ENCODE assay signal across 22 mouse cellular contexts in genomic region chr6:15644311-15644710, GRCm38 (mm10).
A peak's percentile ranks its signal among the peaks of the same experiment; 100 is the strongest.
DNase-seq lines count a peak whose midpoint lies in the region; ATAC-seq and TF ChIP-seq lines count a peak whose summit lies in the region.
"Had no signal": no experiment of that assay in that cellular context is flagged by ENCODE, and none has a peak within 500 bp of the region (broad histone marks: within the 10 kb centered on the region; RNA-seq: fewer than 3 reads in every experiment).

No protein-coding gene starts in this region.

- no peaks in the 10 kb centered on the region for H3K36me3 ChIP-seq in CH12.LX (replicated peaks in 1 of 2; ENCODE audit: control insufficient read depth in 1 of 2, insufficient read depth in 1 of 2, low read length in 1 of 2)
- H3K36me3 ChIP-seq in hindbrain, embryonic 16.5 days (ENCODE audit: control insufficient read depth, insufficient read depth, low read length) = no peaks in the 10 kb centered on the region
- H3K36me3 ChIP-seq: G1E had no signal

- dilution Hi-C loops in CH12.LX (cut with MboI; ENCODE audit: extremely low pct_ligation_motif_present, extremely low pct_unique_long_range_greater_than_20kb, low sequenced_read_pairs) = no loop called here

- DNase-seq in CH12.LX (ENCODE audit: extremely low read depth) (no peak), ZHBTc4 (ENCODE audit: low read depth, low spot score) (peak; percentile 4)
- no peak for DNase-seq in heart, postnatal 36 days
- DNase-seq in kidney, postnatal 10 days = no peak
- DNase-seq: adrenal gland, adult 2 months; adrenal gland, adult 8-10 months; adrenal gland, postnatal 10 days; adrenal gland, postnatal 14 days; adrenal gland, postnatal 25 days; adrenal gland, postnatal 36 days; B cell, adult 2 months; cerebellum, adult 11 months; cerebellum, adult 11-12 months; cerebellum, adult 18-20 months; cerebellum, adult 2 months; cerebellum, adult 8-10 months had no signal

- H3K79me2 ChIP-seq in CH12.LX (replicated peaks; ENCODE audit: control insufficient read depth, extremely low read depth, insufficient read depth, poor library complexity, severe bottlenecking) = no peaks in the 10 kb centered on the region

- no peak overlapping the region for H3K4me3 ChIP-seq in CH12.LX (replicated peaks in 1 of 3; ENCODE audit: low read depth in 2 of 3, low read length in 2 of 3, poor library complexity in 1 of 3)
- H3K4me3 ChIP-seq in hindbrain, embryonic 16.5 days (ENCODE audit: low read length) = no peak overlapping the region

- TF ChIP-seq EP300 in CH12.LX (IDR thresholded peaks at IDR 0.05; ENCODE audit: low read length) = peak; percentile 74; the same call in 1 of the 2 replicates

- no peak overlapping the region for H3K9ac ChIP-seq in CH12.LX (ENCODE audit: insufficient read depth, low read depth)
- no peak overlapping the region for H3K9ac ChIP-seq in hindbrain, embryonic 16.5 days (ENCODE audit: low read depth, low read length)

- peaks cover 0 to 6% of the 10 kb centered on the region in 2 experiments; a peak in 1 of 4 replicates for H3K4me1 ChIP-seq in CH12.LX (ENCODE audit: control insufficient read depth in 1 of 2, insufficient read depth in 2 of 2)
- no peaks in the 10 kb centered on the region for H3K4me1 ChIP-seq in hindbrain, embryonic 16.5 days (ENCODE audit: control insufficient read depth, insufficient read depth, low read depth, low read length)

- in situ Hi-C loops in CH12.LX (cut with MboI; ENCODE audit: low pct_ligation_motif_present, low pct_unique_long_range_greater_than_20kb, low sequenced_read_pairs) = no loop called here

- no peak for TF ChIP-seq RAD21 in CH12.LX (IDR thresholded peaks at IDR 0.05; ENCODE audit: low read depth, low read length)

- no peak overlapping the region for H3K4me2 ChIP-seq in CH12.LX (ENCODE audit: insufficient read depth, low read depth, poor library complexity, severe bottlenecking)
- H3K4me2 ChIP-seq in hindbrain, embryonic 16.5 days (ENCODE audit: low read length) = no peak overlapping the region

- H3K27ac ChIP-seq in CH12.LX (ENCODE audit: insufficient read depth, low read depth) = no peak overlapping the region
- no peak overlapping the region for H3K27ac ChIP-seq in hindbrain, embryonic 16.5 days (ENCODE audit: low read depth, low read length)

- H3K27me3 ChIP-seq in CH12.LX (replicated peaks) = no peaks in the 10 kb centered on the region
- no peaks in the 10 kb centered on the region for H3K27me3 ChIP-seq in hindbrain, embryonic 16.5 days (replicated peaks; ENCODE audit: control insufficient read depth, insufficient read depth, low read length)
- H3K27me3 ChIP-seq: Patski had no signal

- no peak for TF ChIP-seq POLR2A in CH12.LX (IDR thresholded peaks at IDR 0.05; ENCODE audit: low read depth, low read length)

- ATAC-seq in inflammation-experienced regulatory T-cells, adult 6 months = peak; percentile 8
- ATAC-seq in hindbrain, embryonic 16.5 days = no peak
- ATAC-seq: activated CD4-positive, CD25-positive, alpha-beta regulatory T cell, adult 4 months; CD4-positive, CD25-positive, alpha-beta regulatory T cell, adult 4 months; Patski had no signal

- H3K9me3 ChIP-seq in CH12.LX (replicated peaks; ENCODE audit: low read length) = peaks cover 1% of the 10 kb centered on the region
- no peaks in the 10 kb centered on the region for H3K9me3 ChIP-seq in hindbrain, embryonic 16.5 days (ENCODE audit: control insufficient read depth, low read length)
- H3K9me3 ChIP-seq: G1E had no signal

- no peak for TF ChIP-seq CTCF in CH12.LX (conservative IDR thresholded peaks at IDR 0.05 in 1 of 2, IDR thresholded peaks at IDR 0.05 in 1 of 2; ENCODE audit: low read depth in 2 of 2, low read length in 2 of 2)

- intact Hi-C loops in heart, postnatal 36 days (cut with DNase I) = no loop called here

TF ChIP-seq in CH12.LX, 34 proteins besides CTCF, POLR2A, EP300 and RAD21:
- TF ChIP-seq JUND (conservative IDR thresholded peaks at IDR 0.05; ENCODE audit: low read depth, low read length) (peak; percentile 75), JUN (IDR thresholded peaks at IDR 0.05; ENCODE audit: insufficient read depth, low read depth, low read length) (peak; percentile 49), MEF2A (IDR thresholded peaks at IDR 0.05; ENCODE audit: borderline replicate concordance, low read depth, low read length) (peak; percentile 28; the same call in 1 of the 2 replicates), IRF4 (IDR thresholded peaks at IDR 0.05; ENCODE audit: low read depth, low read length) (peak; percentile 84), TCF12 (IDR thresholded peaks at IDR 0.05; ENCODE audit: low read depth, low read length) (no peak), MAFK (IDR thresholded peaks at IDR 0.05; ENCODE audit: insufficient replicate concordance, low read length) (peak; percentile 68), E2F4 (IDR thresholded peaks at IDR 0.05; ENCODE audit: insufficient replicate concordance, low read depth, low read length) (no peak)
TF ChIP-seq in CH12.LX: peak in this region for 5.
